Mouse (Mus musculus) lung, postnatal 14 days (tissue): Measurements from ENCODE around the gene Ldhc.
A peak's percentile ranks its signal among the peaks of the same experiment; 100 is the strongest.

ENCODE experiments used
- DNase-seq: peaks from one replicate; pipeline ENCODE4 v3.0.0; 2021

The Ldhc gene

GRCm38 (mm10) chr7:46919551-46920176, 58.7 kb downstream of the Ldhc start, which contains the start of gene Tsg101:
Gene Tsg101 (minus strand): TSS chr7:46919969.
- DNase-seq: peak; percentile 95

GRCm38 (mm10) chr7:46922075-46922474, 61.1 kb downstream of the Ldhc start:
- no peak for DNase-seq
